Mouse (Mus musculus): ENCODE results near the gene Zfp866. TPM values are rescaled to one million over a fixed set of nuclear protein-coding genes. Genes with fewer than 3 reads are reported as not detected.

Gene Zfp866
- polyA plus RNA-seq, 1 experiment from 2014 or later, result 7.4 TPM

DNA sequence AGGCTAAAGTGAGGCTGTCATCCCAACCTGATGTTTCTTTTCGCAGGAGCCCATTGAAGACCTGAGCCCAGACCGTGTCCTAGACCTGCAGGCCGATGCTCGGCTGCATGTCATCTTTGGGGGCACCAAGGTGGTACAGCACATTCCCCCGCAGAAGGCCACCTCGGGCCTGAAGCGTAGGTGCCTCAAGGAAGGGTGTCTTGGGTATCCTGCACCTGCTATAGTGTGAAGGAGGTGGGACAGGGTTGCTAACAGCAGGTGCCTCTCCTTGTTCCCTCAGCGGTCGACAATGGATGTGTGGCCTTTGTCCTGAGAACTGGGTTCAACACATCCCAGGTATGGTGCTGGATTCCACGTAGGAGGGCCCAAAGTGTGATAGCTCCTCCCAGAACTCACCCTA is 6.7 kb upstream of the Zfp866 start:
- Histone ChIP-seq H3K9ac (no peak overlapping the region), H3K4me3 (replicated peaks) (no peak overlapping the region), H3K9me3 (replicated peaks) (no peaks in the 10 kb centered on the region), H3K4me1 (replicated peaks) (peaks cover 14% of the 10 kb centered on the region), H3K36me3 (replicated peaks) (peaks cover 96% of the 10 kb centered on the region), H3K4me2 (no peak overlapping the region), H3K27me3 (no peaks in the 10 kb centered on the region), H3K27ac (replicated peaks) (no peak overlapping the region)
- 89% methylated on average over 10 of the region's 10 CpGs for WGBS (ENCODE audit: insufficient replicate concordance)
- ATAC-seq (ENCODE audit: insufficient read depth), result no peak

DNA sequence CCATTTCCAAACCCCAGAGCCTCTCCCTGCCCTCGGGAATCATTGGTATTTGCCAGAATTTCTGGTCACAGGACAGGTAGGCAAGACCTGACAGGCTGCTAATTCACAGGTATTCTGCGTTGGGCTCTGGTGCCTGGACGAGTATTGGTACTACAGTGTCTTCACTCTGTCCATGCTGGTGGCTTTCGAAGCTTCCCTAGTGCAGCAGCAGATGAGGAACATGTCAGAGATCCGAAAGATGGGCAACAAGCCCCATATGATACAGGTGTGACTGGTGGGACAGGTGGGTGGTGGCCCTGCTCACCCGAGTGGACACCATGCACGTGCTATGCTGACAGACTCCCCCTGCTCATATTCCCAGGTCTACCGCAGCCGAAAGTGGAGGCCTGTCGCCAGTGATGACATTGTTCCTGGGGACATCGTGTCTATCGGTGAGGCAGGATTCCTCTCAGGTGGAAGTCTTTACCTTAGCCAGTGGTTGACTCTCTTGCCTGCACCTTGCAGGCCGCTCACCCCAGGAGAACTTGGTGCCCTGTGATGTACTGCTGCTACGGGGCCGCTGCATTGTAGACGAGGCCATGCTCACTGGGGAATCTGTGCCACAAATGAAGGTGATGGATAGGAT is 5.9 kb upstream of the Zfp866 start:
- Histone ChIP-seq H3K9ac (no peak overlapping the region), H3K36me3 (replicated peaks) (peaks cover 87% of the 10 kb centered on the region), H3K27me3 (no peaks in the 10 kb centered on the region), H3K9me3 (replicated peaks) (no peaks in the 10 kb centered on the region), H3K4me3 (replicated peaks) (no peak overlapping the region), H3K4me2 (no peak overlapping the region), H3K27ac (replicated peaks) (no peak overlapping the region), H3K4me1 (replicated peaks) (peaks cover 22% of the 10 kb centered on the region)
- whole genome bisulfite sequencing (ENCODE audit: insufficient replicate concordance), result 91% methylated on average over 16 of the region's 16 CpGs
- ATAC-seq (ENCODE audit: insufficient read depth), result no peak

- peaks cover 68% of the 10 kb centered on the region for H3K36me3 ChIP-seq (replicated peaks)
- H3K27me3 ChIP-seq, result no peaks in the 10 kb centered on the region
- 90% methylated on average over 6 of the region's 6 CpGs for WGBS (ENCODE audit: insufficient replicate concordance)
Observed at GRCm38 (mm10) chr8:69794901-69795300, 3.9 kb upstream of the Zfp866 start.

DNA sequence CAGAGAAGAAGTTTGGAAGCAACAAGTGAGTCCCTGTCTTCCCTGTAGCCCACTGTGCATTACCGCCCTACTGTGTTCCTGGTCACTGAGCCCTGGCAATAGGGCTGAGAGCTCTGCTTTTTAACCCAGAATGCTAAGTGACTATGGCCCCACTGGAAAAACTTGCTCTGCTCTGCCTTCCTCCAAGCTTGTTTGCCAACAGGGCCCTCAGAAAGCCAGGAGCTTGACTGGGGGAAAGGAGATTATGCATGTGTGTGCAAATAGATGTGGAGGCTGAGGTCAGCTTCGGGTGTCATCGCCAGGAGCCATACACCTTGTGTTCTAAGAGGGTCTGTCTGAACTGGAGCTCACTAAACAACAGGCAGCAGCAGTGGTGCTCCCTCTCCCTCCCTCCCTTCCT is 3.1 kb upstream of the Zfp866 start:
- Histone ChIP-seq H3K4me3 (replicated peaks) (no peak overlapping the region), H3K4me2 (no peak overlapping the region), H3K36me3 (replicated peaks) (peaks cover 60% of the 10 kb centered on the region), H3K9ac (no peak overlapping the region), H3K9me3 (replicated peaks) (no peaks in the 10 kb centered on the region), H3K4me1 (replicated peaks) (peaks cover 39% of the 10 kb centered on the region), H3K27me3 (no peaks in the 10 kb centered on the region), H3K27ac (replicated peaks) (no peak overlapping the region)
- no peak for ATAC-seq (ENCODE audit: insufficient read depth)
- WGBS (ENCODE audit: insufficient replicate concordance), result 83% methylated on average over 3 of the region's 3 CpGs

More at GRCm38 (mm10) chr8:69794901-69795300, 3.9 kb upstream of the Zfp866 start:
- Histone ChIP-seq H3K9me3 (replicated peaks) (no peaks in the 10 kb centered on the region), H3K9ac (no peak overlapping the region), H3K4me1 (replicated peaks) (peaks cover 31% of the 10 kb centered on the region), H3K4me2 (no peak overlapping the region), H3K4me3 (replicated peaks) (no peak overlapping the region), H3K27ac (replicated peaks) (no peak overlapping the region)
- ATAC-seq (ENCODE audit: insufficient read depth), result no peak

GRCm38 (mm10) chr8:69793666-69794065 is 2.7 kb upstream of the Zfp866 start:
- Histone ChIP-seq H3K27ac (replicated peaks) (no peak overlapping the region), H3K4me3 (replicated peaks) (no peak overlapping the region), H3K27me3 (no peaks in the 10 kb centered on the region), H3K9me3 (replicated peaks) (no peaks in the 10 kb centered on the region), H3K36me3 (replicated peaks) (peaks cover 56% of the 10 kb centered on the region), H3K9ac (no peak overlapping the region), H3K4me2 (no peak overlapping the region), H3K4me1 (replicated peaks) (peaks cover 41% of the 10 kb centered on the region)
- whole genome bisulfite sequencing (ENCODE audit: insufficient replicate concordance), result 89% methylated on average over 4 of the region's 4 CpGs
- no peak for ATAC-seq (ENCODE audit: insufficient read depth)

DNA sequence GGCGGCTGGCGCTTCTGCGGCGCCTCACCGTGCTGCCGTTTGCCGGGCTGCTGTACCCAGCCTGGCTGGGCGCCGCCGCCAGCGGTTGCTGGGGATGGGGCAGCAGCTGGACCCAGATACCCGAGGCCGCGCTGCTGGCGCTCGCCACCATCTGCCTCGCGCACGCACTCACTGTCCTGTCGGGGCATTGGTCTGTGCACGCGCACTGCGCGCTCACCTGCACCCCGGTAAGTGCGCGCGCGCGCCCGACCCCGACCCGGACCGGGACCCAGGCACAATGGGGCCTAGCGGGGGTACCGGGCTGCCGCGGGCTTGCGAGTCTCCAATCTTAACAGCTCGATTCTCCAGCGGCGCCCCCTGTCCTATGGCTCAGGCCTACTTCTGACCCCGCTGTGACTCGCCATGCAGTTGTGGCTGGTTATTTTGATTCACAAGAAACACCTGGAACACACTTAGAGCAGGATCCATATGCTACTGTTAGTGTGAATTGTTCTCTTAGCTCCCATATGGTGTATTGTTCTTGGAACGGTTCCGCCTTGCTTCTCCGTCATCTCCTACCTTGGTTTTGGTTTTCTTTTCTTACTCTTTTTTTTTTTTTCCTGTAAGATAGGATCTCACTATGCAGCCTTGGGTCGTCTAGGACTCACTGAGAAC is 564 bp upstream of the Zfp866 start:
- peaks cover 41% of the 10 kb centered on the region for H3K4me1 ChIP-seq (replicated peaks)
- H3K27me3 ChIP-seq, result no peaks in the 10 kb centered on the region
- peak overlapping the region; percentile 99 for H3K27ac ChIP-seq (replicated peaks)
- peaks cover 35% of the 10 kb centered on the region for H3K36me3 ChIP-seq (replicated peaks)
- H3K9ac ChIP-seq, result peak overlapping the region; percentile 87
- peak overlapping the region; percentile 85 for H3K4me2 ChIP-seq
- H3K9me3 ChIP-seq (replicated peaks), result no peaks in the 10 kb centered on the region
- peak; percentile 65 for ATAC-seq (ENCODE audit: insufficient read depth)
- H3K4me3 ChIP-seq (replicated peaks), result peak overlapping the region; percentile 93
- under 1% methylated on average over 48 of the region's 48 CpGs for WGBS (ENCODE audit: insufficient replicate concordance)

DNA sequence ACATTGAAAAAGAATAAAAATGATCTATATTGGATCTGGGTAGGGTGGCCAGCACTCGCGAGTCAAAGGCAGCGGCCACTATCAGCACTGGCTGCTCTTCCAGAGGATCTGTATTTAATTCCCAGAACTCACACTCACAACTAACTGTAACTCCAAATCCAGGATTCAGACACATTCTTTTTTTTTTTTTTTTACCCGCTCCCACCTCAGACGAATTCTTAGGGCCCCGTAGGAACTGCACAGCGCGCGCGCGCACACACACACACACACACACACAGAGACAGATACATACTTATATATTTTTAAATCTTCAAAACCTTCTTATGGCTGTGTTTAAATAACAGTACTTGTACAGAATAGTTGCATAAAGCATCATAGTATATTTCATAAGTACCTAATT is 614 bp downstream of the Zfp866 start:
- peaks cover 41% of the 10 kb centered on the region for H3K4me1 ChIP-seq (replicated peaks)
- H3K27ac ChIP-seq (replicated peaks), result peak overlapping the region; percentile 99
- peak overlapping the region; percentile 85 for H3K4me2 ChIP-seq
- 10% methylated on average over 11 of the region's 11 CpGs for WGBS (ENCODE audit: insufficient replicate concordance)
- no peaks in the 10 kb centered on the region for H3K27me3 ChIP-seq
- ATAC-seq (ENCODE audit: insufficient read depth), result no peak
- peaks cover 23% of the 10 kb centered on the region for H3K36me3 ChIP-seq (replicated peaks)
- H3K4me3 ChIP-seq (replicated peaks), result peak overlapping the region; percentile 93
- H3K9me3 ChIP-seq (replicated peaks), result no peaks in the 10 kb centered on the region
- peak overlapping the region; percentile 87 for H3K9ac ChIP-seq

DNA sequence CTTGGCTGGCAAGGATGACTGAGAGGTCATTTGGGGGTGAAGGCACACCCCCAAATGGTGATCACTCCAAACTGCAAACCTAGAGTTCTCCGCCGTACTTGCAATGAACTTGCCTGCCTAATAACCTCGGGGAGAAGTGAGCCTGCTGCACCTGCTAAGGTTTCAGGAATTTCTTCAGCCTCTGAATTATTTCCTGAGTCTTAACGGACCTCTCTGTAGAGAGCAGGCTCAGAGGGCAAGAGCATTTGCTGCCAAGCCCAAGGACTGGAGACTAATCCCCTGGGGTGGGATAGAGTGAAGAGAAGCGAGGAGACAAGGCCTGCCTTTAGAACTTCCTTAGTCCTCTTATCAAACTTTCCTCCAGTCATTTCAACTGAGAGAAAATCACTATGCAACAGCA is 1.2 kb downstream of the Zfp866 start:
- Histone ChIP-seq H3K9ac (no peak overlapping the region), H3K27ac (replicated peaks) (peak overlapping the region; percentile 99; the same call in 1 of the 2 replicates), H3K4me3 (replicated peaks) (peak overlapping the region; percentile 93), H3K4me2 (peak overlapping the region; percentile 85), H3K9me3 (replicated peaks) (no peaks in the 10 kb centered on the region), H3K4me1 (replicated peaks) (peaks cover 41% of the 10 kb centered on the region), H3K36me3 (replicated peaks) (peaks cover 16% of the 10 kb centered on the region), H3K27me3 (no peaks in the 10 kb centered on the region)
- no peak for ATAC-seq (ENCODE audit: insufficient read depth)
- 39% methylated on average over 5 of the region's 5 CpGs for WGBS (ENCODE audit: insufficient replicate concordance)

DNA sequence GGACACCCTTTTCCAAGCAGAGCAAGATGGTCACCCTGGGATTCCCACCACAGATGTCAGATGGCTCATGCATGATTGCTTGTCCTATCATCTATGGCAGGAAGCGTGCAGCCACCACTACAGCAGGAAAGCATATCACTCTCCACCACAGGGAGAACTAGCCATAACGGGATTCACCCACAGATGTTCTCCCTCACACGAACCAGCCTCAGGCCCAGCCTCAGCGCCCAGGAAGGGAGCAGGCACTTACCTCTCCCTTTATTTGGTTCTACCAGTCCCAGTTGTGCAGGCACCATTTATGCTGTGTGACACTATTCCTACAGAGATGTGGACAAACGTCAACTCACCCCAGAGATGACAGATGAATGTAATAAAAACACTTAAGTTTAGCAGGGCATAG is 1.9 kb downstream of the Zfp866 start:
- Histone ChIP-seq H3K36me3 (replicated peaks) (peaks cover 10% of the 10 kb centered on the region), H3K9me3 (replicated peaks) (no peaks in the 10 kb centered on the region), H3K4me3 (replicated peaks) (no peak overlapping the region), H3K4me2 (no peak overlapping the region), H3K27me3 (no peaks in the 10 kb centered on the region), H3K27ac (replicated peaks) (no peak overlapping the region), H3K4me1 (replicated peaks) (peaks cover 40% of the 10 kb centered on the region), H3K9ac (no peak overlapping the region)
- no peak for ATAC-seq (ENCODE audit: insufficient read depth)
- 34% methylated on average over 5 of the region's 5 CpGs for WGBS (ENCODE audit: insufficient replicate concordance)

DNA sequence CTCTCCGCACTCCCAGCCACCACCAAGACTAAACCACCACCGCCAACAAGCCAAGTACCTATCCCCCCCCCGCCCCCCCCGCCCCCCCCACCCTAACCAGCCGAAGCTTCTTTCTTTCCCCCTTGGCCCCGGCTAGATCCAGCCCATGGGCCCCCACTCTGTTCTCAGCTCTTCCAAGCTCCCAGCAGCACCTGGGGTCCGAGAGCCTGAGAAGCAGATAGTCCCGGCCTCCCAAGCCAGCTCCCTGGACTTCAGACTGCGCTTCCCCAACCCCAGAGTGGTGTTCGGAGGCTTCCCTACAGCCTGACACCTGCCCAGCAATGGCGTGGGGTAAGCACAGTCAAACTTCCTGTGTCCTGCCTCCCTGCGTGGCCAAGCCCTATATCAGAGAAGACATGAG is 13.9 kb downstream of the Zfp866 start:
- Histone ChIP-seq H3K4me2 (no peak overlapping the region), H3K9me3 (replicated peaks) (no peaks in the 10 kb centered on the region), H3K4me1 (replicated peaks) (peaks cover 25% of the 10 kb centered on the region), H3K27ac (replicated peaks) (no peak overlapping the region), H3K27me3 (no peaks in the 10 kb centered on the region), H3K4me3 (replicated peaks) (no peak overlapping the region), H3K9ac (no peak overlapping the region), H3K36me3 (replicated peaks) (0 out of 2 replicates have a peak, but pooled peaks cover 4% of the 10 kb centered on the region)
- 65% methylated on average over 11 of the region's 12 CpGs for WGBS (ENCODE audit: insufficient replicate concordance)
- ATAC-seq (ENCODE audit: insufficient read depth), result no peak

GRCm38 (mm10) chr8:69775149-69775534 is 15.8 kb downstream of the Zfp866 start:
- ATAC-seq (ENCODE audit: insufficient read depth), result no peak
- peak overlapping the region; percentile 99; the same call in 1 of the 2 replicates for H3K27ac ChIP-seq (replicated peaks)
- H3K4me1 ChIP-seq (replicated peaks), result peaks cover 33% of the 10 kb centered on the region
- peak overlapping the region; percentile 78 for H3K4me3 ChIP-seq (replicated peaks)
- peaks cover 7% of the 10 kb centered on the region; the same call in 1 of the 2 replicates for H3K36me3 ChIP-seq (replicated peaks)
- no peak overlapping the region for H3K9ac ChIP-seq
- H3K4me2 ChIP-seq, result peak overlapping the region; percentile 68
- WGBS (ENCODE audit: insufficient replicate concordance), result 39% methylated on average over 2 of the region's 2 CpGs
- no peaks in the 10 kb centered on the region for H3K9me3 ChIP-seq (replicated peaks)
- H3K27me3 ChIP-seq, result no peaks in the 10 kb centered on the region

Data from liver, embryonic 15.5 days (tissue).